Mouse (Mus musculus) c-Kit-positive CD71-positive TER-119-negative erythroid progenitor cells, embryonic 14.5 days (primary cell): Measurements from ENCODE around the gene Tmem40.

Experiments used
- DNase-seq: peaks from one replicate; pipeline ENCODE4 v3.0.0-alpha.2; 2013; ENCODE audit warnings: low read depth

Tmem40 gene

DNA sequence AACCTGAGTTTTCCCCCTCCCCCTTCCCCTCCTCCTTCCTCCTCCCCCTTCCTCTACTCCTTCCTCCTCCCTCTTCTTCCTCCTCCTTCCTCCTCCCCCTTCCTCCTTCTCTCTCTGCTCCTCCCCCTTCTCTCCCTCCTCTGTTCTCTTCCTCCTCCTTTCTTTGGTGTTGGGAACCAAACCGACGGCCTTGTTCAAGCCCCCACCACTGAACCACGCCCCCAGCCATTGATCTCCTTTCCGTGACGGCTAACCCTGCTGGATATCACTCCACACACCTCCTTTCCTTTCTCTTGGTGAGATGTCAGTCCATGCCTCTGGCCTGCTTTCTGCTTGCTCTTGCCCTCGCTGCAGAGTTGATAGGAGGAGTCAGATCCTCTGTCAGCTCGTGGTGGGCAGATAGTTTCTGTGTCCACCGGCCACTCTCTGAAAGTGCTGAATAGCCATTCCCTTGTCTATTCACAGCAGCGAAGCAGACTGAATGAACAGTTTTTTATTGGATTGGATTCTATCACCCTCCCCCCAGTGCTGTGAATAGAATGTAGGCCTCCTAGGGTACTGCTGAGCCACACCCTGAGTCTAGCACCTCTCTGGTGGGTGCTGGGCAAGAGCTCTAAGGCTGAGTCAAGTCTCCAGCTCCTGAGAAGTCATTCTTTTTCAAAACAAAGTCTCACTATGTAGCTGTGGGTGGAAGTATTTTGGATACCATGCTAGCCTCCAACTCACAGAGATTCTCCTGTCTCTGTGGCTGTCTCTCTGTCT lies at the start of gene Tmem40:
Tmem40 (minus strand) TSS at position 416 of the 762 bp plus-strand sequence.
- DNase-seq, result no peak

- no peak for DNase-seq
Measured at GRCm38 (mm10) chr6:115811606-115812005, 49.4 kb upstream of the Tmem40 start.

GRCm38 (mm10) chr6:115808488-115809231 lies 46.5 kb upstream of the Tmem40 start, which contains the start of gene Rpl32:
Rpl32 (minus strand) TSS chr6:115808747.
- peak; percentile 89 for DNase-seq

DNA sequence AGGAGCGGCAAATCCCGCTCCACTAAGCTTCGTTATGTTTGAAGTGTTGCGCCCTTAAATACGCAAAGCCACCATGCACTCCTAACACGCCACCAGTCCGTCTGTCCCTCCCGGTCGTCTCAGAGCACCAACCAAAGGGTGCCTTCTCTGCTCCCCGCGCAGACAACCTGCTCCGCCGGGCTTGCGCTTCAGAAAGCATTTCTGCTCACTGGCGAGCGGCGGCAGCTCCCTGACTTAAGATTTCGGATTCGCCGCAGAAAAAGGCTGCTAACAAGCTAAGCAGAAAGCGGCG lies 45.9 kb upstream of the Tmem40 start:
- DNase-seq, result no peak

DNA sequence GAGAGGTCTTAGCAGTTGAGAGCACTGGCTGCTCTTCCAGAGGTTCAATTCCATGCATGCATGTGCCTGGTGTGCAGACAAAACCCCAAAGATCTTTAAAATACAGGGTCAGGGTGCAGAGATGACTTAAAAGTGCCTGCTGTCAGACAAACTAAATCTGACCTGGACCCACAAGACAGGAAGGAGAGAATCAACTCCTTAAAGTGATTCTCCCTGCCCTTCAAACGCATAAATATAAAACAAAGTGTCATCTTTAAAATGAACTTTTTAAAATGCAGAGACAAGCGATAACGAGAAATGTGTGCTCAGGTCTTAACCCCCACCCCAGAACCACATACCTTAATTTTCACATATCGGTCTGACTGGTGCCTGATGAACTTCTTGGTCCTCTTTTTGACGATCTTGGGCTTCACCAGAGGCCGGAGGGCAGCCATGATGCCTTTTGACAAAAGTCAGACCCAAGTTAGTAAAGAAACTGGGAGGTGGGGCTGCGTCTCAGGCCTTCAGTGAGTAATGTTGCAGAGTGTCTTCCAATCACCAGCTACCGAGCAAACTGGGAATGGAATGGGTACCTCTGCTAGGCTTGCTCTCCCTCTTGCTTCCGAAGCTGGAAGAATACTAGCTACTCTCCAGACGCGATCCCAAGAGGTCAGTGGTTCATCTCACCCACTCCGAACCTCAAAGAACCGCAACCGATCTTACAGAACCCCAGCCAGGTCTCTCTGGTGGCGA lies 45.4 kb upstream of the Tmem40 start:
- no peak for DNase-seq

- no peak for DNase-seq
Measured at GRCm38 (mm10) chr6:115804432-115805192, 42.4 kb upstream of the Tmem40 start.

DNA sequence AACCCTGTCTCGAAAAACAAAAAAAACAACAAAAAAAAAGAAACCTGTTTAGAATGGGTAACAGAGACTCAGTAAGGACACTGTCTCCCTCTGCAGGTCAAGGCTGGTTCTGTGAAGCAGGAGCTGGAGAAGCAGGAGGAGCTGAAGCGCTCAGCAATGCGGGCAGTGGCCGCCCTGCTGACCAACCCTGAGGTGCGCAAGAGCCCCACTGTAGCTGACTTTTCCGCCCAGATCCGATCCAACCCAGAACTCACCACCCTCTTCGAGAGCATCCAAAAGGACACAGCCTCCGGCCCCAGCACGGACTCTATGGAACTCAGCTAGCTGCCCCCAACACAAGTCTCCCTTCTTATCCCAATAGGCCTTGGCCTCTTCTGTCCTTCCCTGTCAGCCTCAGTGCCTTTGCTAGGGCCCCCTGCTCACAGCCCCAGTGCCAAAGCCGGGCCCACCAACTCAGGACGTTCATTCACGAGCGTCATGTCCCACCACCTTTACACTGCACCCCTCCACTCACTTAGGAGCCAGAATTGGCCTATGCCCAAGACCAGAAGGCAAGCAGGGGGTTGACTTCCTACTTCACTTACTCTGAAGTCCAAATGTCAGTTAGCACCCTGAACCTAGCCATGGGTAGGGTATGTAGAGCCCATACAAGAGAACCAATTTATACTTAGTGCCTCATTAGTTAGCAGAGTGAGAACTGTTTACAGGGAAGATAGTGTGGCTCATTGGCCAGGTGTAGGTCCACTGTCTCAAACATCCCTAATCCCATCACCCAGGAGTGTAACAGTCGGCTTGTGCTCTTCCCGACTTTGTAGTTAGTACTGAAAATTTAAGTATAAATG lies 41.6 kb upstream of the Tmem40 start:
- peak; percentile 63 for DNase-seq

DNA sequence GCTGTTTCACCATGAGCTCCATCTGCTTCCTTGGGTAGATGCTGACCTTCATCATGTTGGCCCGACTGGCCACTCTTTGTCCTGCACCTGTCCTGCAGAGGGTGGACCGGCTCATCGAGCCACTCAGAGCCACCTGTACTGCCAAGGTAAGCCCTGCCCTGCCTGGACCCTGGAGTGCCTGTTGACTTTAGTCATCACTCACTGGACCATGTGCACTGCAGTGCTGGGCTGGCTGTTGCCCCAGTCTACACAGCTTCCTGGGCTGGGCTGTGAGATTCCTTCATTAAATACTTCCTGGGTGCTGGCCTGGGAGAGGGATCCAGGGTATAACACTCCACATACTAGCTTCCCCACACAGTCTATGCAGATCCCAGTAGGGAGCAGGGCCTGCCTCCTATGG lies 39.6 kb upstream of the Tmem40 start:
- DNase-seq, result no peak

DNA sequence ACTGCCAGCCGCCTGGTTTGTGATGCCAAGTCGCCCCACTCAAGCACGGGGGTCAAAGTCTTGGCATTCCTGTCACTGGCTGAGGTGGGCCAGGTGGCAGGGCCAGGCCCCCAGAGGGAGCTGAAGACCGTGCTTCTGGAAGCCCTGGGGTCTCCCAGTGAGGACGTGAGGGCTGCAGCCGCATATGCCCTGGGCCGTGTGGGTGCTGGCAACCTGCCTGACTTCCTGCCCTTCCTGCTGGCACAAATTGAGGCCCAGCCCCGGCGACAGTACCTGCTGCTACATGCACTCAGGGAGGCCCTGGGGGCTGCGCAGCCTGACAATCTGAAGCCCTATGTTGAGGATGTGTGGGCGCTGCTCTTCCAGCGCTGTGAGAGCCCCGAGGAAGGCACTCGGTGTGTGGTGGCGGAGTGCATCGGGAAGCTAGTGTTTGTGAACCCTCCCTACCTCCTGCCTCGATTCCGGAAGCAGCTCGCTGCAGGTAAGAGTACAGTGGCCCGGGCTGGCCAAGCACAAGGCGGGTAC lies 30.5 kb upstream of the Tmem40 start:
- DNase-seq, result no peak

DNA sequence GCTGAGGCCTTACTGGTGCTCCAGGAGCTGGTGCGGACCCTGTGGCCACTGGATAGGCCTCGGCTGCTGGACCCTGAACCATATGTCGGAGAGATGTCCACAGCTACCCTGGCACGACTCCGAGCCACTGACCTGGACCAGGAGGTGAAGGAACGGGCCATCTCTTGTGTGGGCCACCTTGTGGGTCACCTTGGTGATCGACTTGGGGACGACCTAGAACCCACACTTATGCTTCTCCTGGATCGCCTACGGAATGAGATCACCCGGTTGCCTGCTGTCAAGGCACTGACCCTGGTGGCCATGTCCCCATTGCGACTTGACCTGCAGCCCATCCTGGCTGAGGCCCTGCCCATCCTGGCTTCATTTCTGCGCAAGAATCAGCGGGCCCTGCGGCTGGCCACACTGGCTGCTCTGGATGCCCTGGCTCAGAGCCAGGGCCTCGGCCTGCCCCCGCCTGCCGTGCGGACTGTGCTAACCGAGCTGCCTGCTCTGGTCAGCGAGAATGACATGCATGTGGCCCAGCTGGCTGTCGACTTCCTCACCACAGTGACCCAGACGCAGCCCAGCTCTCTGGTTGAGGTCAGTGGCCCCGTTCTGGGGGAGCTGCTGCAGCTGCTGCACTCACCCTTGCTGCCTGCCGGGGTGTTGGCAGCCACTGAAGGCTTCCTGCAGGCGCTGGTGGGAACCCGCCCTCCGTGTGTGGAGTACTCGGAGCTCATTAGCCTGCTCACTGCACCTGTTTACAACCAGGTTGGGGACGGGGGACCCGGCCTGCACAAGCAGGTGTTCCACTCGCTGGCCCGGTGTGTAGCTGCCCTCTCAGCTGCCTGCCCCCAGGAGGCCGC lies 29.9 kb upstream of the Tmem40 start:
- DNase-seq, result no peak

GRCm38 (mm10) chr6:115791016-115791415 lies 28.8 kb upstream of the Tmem40 start:
- no peak for DNase-seq

DNA sequence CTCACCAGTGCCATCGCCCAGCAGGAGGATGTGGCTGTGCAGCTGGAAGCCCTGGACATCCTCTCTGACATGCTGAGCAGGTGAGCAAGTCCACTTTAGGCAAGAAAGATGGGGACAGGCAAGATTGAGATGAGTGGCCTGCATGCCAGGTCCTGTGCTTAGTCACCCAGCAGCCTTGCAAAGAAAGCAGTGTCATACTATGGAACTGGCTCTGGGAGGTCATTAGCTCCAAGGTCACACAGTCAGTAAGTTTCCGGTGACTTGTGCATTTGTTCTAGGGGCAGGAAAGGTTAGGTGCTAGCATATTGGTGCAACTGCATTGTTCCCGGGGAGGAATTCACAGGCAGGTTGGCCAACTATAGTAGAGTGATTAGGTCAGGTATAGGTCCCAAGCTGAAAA lies 20.6 kb upstream of the Tmem40 start:
- DNase-seq, result no peak

DNA sequence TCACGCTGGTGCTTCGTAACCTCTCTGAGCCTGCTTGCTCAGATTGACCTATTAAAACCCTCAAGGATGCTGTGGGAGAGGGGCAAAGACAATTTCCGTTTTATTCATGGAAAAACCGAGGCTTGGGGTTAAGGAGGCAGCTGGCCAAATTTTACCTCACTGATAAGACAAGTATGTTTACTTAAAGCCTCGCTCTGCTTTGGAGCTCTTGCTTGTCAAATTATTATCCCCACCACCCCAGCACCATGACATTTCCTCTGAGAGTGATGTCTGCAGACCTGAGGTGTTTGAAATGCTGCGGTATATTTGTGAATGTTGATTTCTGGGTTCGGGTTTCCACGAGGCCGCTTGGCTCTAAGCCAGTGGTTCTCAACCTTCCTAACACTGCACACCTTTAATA lies 14.2 kb upstream of the Tmem40 start:
- DNase-seq, result no peak

DNA sequence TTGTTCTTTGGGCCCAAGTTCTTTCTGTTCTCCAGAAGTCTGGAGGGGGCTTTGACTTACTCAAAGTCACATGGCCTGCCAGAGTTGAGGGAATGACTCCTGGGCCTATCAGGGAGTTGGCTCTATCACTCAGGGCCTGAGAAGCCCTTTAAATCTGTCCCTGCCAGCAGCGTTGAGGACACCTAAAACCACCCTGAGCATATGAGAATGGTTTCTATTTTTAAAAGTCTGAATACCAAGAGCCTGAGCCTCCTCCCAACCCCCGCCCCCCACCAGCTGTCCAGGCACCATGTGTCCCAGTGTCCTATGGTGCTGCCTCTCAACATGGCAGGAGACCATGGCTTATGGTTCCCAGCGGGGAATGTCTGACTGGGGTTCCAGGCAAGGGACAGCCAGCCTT lies 13.6 kb upstream of the Tmem40 start:
- DNase-seq, result no peak

- DNase-seq, result no peak
Measured at GRCm38 (mm10) chr6:115774501-115774921, 12.3 kb upstream of the Tmem40 start, which contains the start of gene Cand2. Cand2 (plus strand) TSS chr6:115774538.

- DNase-seq, result no peak
Measured at GRCm38 (mm10) chr6:115773966-115774413, 11.8 kb upstream of the Tmem40 start.

GRCm38 (mm10) chr6:115772604-115773003 lies 10.4 kb upstream of the Tmem40 start:
- no peak for DNase-seq

DNA sequence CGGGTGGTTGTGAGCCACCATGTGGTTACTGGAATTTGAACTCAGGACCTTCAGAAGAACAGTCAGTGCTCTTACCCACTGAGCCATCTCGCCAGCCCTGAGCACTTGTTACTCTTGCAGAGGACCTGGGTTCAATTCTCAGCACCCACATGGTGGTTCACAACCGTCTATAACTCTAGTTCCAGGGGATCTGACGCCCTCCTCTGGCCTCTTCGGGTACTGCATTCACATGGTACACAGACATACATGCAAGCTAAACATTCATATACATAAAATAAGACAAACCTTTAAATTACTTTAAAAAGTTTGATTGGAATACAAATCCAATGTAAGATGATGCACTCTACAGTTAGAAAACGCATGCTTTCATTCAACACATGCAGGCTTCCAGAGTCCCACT lies 10.0 kb upstream of the Tmem40 start:
- no peak for DNase-seq

DNA sequence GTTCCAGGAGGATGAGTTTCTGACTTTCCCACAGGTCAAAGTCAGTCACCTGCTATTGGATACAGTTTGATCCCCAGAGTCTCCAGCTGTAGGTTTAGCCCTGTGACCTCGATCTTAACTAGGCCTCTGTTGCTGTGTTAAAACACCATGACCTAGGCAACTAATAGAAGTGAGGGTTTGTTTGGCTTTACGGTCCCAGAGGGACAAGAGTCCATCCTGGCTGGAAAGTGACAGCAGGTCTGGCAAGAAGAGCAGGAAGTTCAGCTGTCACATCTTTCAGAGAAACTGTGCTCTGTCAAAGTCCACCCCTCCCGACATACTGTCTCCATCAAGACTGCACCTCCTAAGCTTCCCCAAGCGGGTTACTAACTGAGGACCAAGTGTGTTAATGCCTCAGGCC lies 8.6 kb upstream of the Tmem40 start:
- DNase-seq, result no peak
